Mouse (Mus musculus) embryonic facial prominence, embryonic 11.5 days (tissue): ENCODE data around the gene Ube2c. TPM values are rescaled to one million over a fixed set of nuclear protein-coding genes. Genes with fewer than 3 reads are reported as not detected.

Experiments used
- ATAC-seq: fragments of 200-750 bp; cut with Nextera tagmentation; replicated peaks from 2 replicates; pipeline ENCODE4 v1.8.0; 2017; ENCODE audit warnings: low read depth; ENCODE audit not compliant: insufficient number of reproducible peaks, low FRiP score, low TSS enrichment
- DNase-seq: peaks from one replicate; pipeline ENCODE4 v3.0.0-alpha.2; 2015; ENCODE audit warnings: low spot score
- H3K27ac ChIP-seq: fragments of 300-500 bp; sonication (generic); replicated peaks from 2 replicates; pipeline ENCODE4 v1.5.1; 2014; ENCODE audit warnings: mild to moderate bottlenecking, low read depth, low read length, control low read depth
- H3K27me3 ChIP-seq: fragments of 300-500 bp; sonication (generic); 2 replicates; pipeline ENCODE4 v1.6.1; 2014; ENCODE audit warnings: mild to moderate bottlenecking, low read length, moderate library complexity, mixed read lengths; ENCODE audit not compliant: control insufficient read depth, insufficient read depth
- H3K36me3 ChIP-seq: fragments of 300-500 bp; sonication (generic); replicated peaks from 2 replicates; pipeline ENCODE4 v1.6.1; 2014; ENCODE audit warnings: low read depth, mild to moderate bottlenecking, low read length, moderate library complexity, mixed read lengths; ENCODE audit not compliant: control insufficient read depth, insufficient read depth
- H3K4me1 ChIP-seq: fragments of 300-500 bp; sonication (generic); 2 replicates; pipeline ENCODE4 v1.6.1; 2014; ENCODE audit warnings: low read length, mixed read lengths; ENCODE audit not compliant: control insufficient read depth, insufficient read depth
- H3K4me2 ChIP-seq: fragments of 300-500 bp; sonication (generic); 2 replicates; pipeline ENCODE4 v1.6.1; 2014; ENCODE audit warnings: low read depth, mild to moderate bottlenecking, control low read depth, low read length, moderate library complexity
- H3K4me3 ChIP-seq: fragments of 300-500 bp; sonication (generic); 2 replicates; pipeline ENCODE4 v1.5.1; 2014; ENCODE audit warnings: low read depth, low read length, control low read depth
- H3K9ac ChIP-seq: fragments of 300-500 bp; sonication (generic); replicated peaks from 2 replicates; pipeline ENCODE4 v1.6.1; 2014; ENCODE audit warnings: mild to moderate bottlenecking, control low read depth, low read length
- H3K9me3 ChIP-seq: fragments of 300-500 bp; sonication (generic); replicated peaks from 2 replicates; pipeline ENCODE4 v1.6.1; 2016; ENCODE audit warnings: mild to moderate bottlenecking, low read length, inconsistent platforms, mixed read lengths; ENCODE audit not compliant: control insufficient read depth
- WGBS: fragments of 180-500 bp; shearing (Covaris S2); extraction: QIAGEN DNeasy Blood & Tissue Kit; methylation state at CpG from one replicate; pipeline ENCODE4 v1.1.7; 2014; 5-methylcytosine and 5-hydroxymethylcytosine counted together
- polyA plus RNA-seq: library from polyadenylated mRNA; unstranded; fragments of >200 nt; fragmentation: Nextera tagmentation; extraction: Ambion mirVana; gene quantifications from 2 replicates; pipeline ENCODE4 v1.2.1, GENCODE M21; 2014

Ube2c gene
- polyA plus RNA-seq, 1 experiment from 2014 or later, result 547 TPM

DNA sequence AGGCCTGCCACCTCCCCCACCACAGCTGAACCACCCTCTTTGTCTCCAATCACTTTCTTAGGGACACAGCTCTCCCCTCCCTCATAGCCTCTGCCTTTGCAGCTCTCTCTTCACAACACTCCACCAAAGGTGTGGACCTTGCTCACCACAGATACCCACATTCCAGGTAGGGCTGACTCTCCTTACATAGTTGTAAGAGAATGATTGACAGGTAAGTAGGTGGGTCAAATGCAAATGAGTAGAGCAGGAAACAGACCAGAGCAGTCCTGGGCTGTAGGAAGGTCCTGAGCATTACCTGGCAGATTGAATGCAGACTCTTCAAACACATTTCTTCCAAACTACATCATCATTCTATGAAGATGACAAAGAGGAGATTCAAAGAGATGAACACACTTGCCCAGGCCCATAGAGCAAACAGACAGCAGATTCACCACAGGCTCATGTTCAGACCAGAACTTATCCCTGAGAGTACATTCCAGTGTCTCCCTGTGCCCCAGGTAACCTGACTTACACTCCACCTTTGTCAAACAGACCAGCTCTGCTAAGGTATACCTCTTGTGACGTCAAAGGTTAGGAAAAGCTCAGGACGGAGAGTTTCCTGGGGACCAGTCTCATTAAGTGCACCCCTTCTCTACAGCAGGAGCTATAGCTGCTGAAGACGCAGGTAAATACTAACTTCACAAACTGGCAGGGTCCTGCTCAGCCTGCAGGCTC lies 32.2 kb upstream of the Ube2c start:
- Histone ChIP-seq H3K9me3 (no peaks in the 10 kb centered on the region), H3K9ac (no peak overlapping the region), H3K27ac (no peak overlapping the region), H3K4me3 (no peak overlapping the region), H3K27me3 (no peaks in the 10 kb centered on the region), H3K36me3 (no peaks in the 10 kb centered on the region), H3K4me2 (no peak overlapping the region), H3K4me1 (no peaks in the 10 kb centered on the region)
- WGBS, result 64% methylated on average over 3 of the region's 3 CpGs
- DNase-seq (no peak), ATAC-seq (no peak)

DNA sequence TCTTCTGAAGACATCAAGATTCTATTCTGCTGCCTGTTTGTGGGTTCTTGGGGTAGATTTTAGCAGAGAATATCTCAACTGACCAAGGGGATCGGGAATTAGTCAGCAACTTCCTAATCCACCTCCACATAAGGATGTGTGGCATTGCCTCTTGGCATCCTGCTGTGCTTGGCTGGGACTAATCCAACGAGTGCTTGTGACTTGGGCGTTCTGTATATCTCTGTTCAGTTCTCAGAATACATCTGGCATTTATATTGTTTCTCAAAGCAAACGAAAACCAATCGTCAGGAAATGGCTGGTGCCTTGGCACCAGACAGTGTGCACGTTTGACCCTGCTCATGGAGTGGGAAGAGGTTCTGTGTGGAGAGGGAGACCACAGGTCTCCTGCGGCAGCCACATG lies 29.8 kb upstream of the Ube2c start:
- H3K4me3 ChIP-seq, result no peak overlapping the region
- ATAC-seq (no peak), DNase-seq (no peak)
- H3K36me3 ChIP-seq, result no peaks in the 10 kb centered on the region
- WGBS, result 55% methylated on average over 7 of the region's 7 CpGs
- no peaks in the 10 kb centered on the region for H3K9me3 ChIP-seq
- no peaks in the 10 kb centered on the region for H3K4me1 ChIP-seq
- no peak overlapping the region for H3K9ac ChIP-seq
- no peak overlapping the region for H3K4me2 ChIP-seq
- no peaks in the 10 kb centered on the region for H3K27me3 ChIP-seq
- no peak overlapping the region for H3K27ac ChIP-seq

DNA sequence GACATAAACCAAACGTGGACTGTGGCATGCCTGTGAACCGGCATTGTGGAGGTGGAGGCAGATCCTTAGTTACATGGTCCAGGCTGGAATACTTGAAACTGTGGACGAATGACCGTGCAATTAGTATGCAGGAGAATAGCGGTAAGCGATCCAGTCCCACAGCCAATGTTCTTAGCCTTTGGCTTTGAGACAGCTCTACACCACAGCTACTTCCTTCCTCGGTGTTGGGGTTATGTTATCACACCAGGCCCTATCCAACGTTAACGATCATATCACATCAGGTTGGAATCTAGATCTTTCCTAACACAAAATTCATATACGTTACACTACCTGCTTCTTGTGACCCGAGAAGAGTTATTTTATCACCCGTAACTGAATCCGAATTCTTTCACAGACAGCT lies 24.7 kb upstream of the Ube2c start:
- WGBS, result 75% methylated on average over 13 of the region's 13 CpGs
- ATAC-seq, result no peak

DNA sequence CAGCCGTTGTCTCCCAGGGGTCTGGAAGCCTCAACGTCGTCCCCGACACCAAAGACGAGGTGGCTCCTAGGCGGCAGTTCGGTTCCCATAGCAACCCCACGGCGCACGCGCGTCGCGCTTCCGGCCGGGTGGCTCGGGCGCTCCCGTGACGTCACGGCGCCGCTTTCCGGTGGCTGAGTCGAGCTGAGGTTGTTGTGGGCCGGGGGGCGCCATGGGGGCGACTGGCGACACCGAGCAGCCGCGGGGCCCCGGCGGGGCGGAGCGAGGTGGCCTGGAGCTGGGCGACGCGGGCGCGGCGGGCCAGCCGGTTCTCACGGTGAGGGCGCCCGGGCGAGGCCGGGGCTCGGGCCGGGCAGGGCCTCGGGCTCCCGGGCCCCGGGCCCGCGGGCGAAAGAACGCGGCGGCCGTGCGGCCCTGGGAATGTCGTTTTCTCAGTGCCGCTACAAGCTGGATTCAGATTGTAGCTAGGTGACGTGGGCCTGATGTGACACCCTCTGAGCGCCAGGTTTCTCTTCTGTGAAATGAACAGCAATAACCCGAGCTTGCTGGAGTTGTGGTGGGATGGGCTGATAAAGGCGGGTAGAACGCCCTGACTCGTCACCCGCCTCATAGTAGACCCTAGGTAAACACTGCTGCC lies 23.7 kb upstream of the Ube2c start, which contains the start of the genes Wfdc3 and Dnttip1:
Wfdc3 (minus strand) TSS at position 89 of the 637 bp plus-strand sequence.
Dnttip1 (plus strand) TSS at position 141 of the 637 bp plus-strand sequence.
- WGBS, result under 1% methylated on average over 46 of the region's 70 CpGs

More for the DNA sequence above, 24.7 kb upstream of the Ube2c start:
- Histone ChIP-seq H3K4me1 (no peaks in the 10 kb centered on the region), H3K9ac (no peak overlapping the region; the same call in 1 of the 2 replicates), H3K4me2 (peak overlapping the region; percentile 69), H3K27ac (no peak overlapping the region), H3K4me3 (peak overlapping the region; percentile 85; the same call in 1 of the 2 replicates), H3K36me3 (no peaks in the 10 kb centered on the region), H3K9me3 (no peaks in the 10 kb centered on the region), H3K27me3 (no peaks in the 10 kb centered on the region)
- no peak for DNase-seq

DNA sequence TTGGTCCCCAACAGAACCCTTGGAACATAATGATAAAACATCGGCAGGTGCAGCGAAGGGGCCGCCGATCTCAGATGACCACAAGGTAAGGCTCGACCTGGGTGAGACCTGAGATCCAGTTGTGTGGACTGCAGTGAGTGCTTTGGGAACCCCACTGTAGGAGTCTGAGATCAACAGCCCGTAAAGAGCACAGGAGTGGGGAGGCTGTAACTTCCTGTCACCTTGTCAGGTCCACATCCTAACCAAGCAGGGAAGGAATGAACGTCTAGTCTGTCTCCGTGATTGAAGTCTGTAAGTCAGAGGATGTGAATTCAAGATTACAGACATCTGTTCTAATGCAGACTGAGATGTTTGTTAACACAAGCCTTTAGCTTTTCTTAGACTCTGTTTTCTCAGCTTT lies 23.0 kb upstream of the Ube2c start:
- 54% methylated on average over 8 of the region's 8 CpGs for WGBS
- peak overlapping the region; percentile 85 for H3K4me3 ChIP-seq
- H3K9ac ChIP-seq, result peak overlapping the region; percentile 84
- H3K4me1 ChIP-seq, result no peaks in the 10 kb centered on the region
- no peak for ATAC-seq
- H3K27ac ChIP-seq, result no peak overlapping the region
- DNase-seq, result no peak
- H3K4me2 ChIP-seq, result peak overlapping the region; percentile 69
- H3K9me3 ChIP-seq, result no peaks in the 10 kb centered on the region
- H3K36me3 ChIP-seq, result no peaks in the 10 kb centered on the region; the same call in 1 of the 2 replicates
- H3K27me3 ChIP-seq, result no peaks in the 10 kb centered on the region

More for the DNA sequence above, 23.7 kb upstream of the Ube2c start, which contains the start of the genes Wfdc3 and Dnttip1:
- Histone ChIP-seq H3K9me3 (no peaks in the 10 kb centered on the region), H3K27ac (no peak within 1 kb of the TSS), H3K36me3 (no peaks in the 10 kb centered on the region; the same call in 1 of the 2 replicates), H3K4me1 (no peaks in the 10 kb centered on the region), H3K4me3 (peak within 1 kb of the TSS; percentile 85), H3K4me2 (peak within 1 kb of the TSS; percentile 69), H3K27me3 (no peaks in the 10 kb centered on the region), H3K9ac (peak within 1 kb of the TSS; percentile 84)
- peak; percentile 94 for DNase-seq
- ATAC-seq, result peak; percentile 88

DNA sequence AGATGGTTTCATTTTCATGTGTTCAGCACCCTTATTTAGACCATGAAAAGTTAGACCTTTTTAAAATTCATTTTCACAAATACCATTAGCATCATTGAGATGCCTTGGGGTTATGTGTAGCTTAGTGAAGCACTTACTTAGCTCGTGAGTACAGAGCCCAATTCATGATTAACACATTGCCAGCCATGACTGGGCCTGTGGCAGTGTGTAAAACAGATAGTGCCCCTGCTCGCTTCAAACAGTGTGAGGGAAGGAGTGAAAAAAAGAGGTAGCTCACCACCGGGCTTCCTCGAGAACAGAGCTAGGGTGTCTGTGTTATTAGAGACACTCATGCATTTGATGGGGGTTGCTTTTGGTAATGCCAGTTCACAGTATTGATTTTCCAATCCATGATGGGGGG lies 21.5 kb upstream of the Ube2c start:
- Histone ChIP-seq H3K4me2 (no peak overlapping the region), H3K9ac (no peak overlapping the region), H3K27ac (no peak overlapping the region), H3K4me1 (no peaks in the 10 kb centered on the region), H3K27me3 (no peaks in the 10 kb centered on the region), H3K4me3 (no peak overlapping the region), H3K36me3 (no peaks in the 10 kb centered on the region; the same call in none of the 2 replicates), H3K9me3 (no peaks in the 10 kb centered on the region)
- DNase-seq (no peak), ATAC-seq (no peak)
- 94% methylated on average over 4 of the region's 4 CpGs for WGBS

DNA sequence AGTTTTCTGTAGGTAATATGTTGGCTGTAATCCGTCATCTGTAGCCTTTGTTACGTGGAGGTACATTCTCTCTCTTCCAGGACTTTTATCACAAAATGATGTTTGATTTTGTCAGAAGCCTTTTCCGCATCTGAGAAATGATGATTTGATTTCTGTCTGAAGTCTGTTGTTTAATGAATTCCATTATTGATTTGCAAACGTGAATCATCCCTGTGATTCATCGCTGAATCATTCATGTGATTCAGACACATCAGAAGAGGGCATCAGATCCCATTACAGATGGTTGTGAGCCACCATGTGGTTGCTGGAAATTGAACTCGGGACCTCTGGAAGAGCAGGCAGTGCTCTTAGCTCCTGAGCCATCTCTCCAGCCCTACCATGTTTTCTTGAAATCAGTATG lies 20.7 kb upstream of the Ube2c start:
- no peak overlapping the region for H3K4me2 ChIP-seq
- H3K27ac ChIP-seq, result no peak overlapping the region
- H3K36me3 ChIP-seq, result peaks cover under 1% of the 10 kb centered on the region
- DNase-seq (no peak), ATAC-seq (no peak)
- no peak overlapping the region for H3K4me3 ChIP-seq
- WGBS, result 89% methylated on average over 6 of the region's 6 CpGs
- H3K4me1 ChIP-seq, result no peaks in the 10 kb centered on the region
- no peaks in the 10 kb centered on the region for H3K9me3 ChIP-seq
- no peak overlapping the region for H3K9ac ChIP-seq
- no peaks in the 10 kb centered on the region for H3K27me3 ChIP-seq

DNA sequence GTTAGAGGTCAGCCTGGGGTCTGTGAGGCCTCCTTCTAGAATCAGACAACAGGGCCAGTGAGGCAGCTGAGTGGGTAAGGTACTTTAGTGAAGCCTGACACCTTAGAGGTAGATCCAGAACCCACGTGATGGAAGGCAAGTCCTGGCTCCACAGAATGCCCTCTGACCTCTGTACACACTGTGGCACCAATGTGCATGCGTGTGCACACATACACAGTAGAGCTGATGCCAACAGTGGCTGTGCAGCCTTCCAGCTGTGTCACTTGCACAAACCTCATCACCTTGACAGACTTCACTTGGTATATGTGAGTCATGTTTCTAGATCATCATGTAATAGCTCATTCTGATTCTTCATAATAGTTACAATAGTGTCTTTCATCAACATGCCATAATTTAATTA lies 17.2 kb upstream of the Ube2c start:
- no peak overlapping the region for H3K4me2 ChIP-seq
- H3K27me3 ChIP-seq, result no peaks in the 10 kb centered on the region
- 82% methylated on average over 2 of the region's 2 CpGs for WGBS
- H3K9ac ChIP-seq, result no peak overlapping the region
- H3K4me1 ChIP-seq, result no peaks in the 10 kb centered on the region
- H3K27ac ChIP-seq, result no peak overlapping the region
- DNase-seq, result no peak
- H3K4me3 ChIP-seq, result no peak overlapping the region
- H3K9me3 ChIP-seq, result no peaks in the 10 kb centered on the region
- ATAC-seq, result no peak
- peaks cover 6% of the 10 kb centered on the region for H3K36me3 ChIP-seq
